Mouse (Mus musculus): Measurements from ENCODE around the gene Gm47841.

- TF ChIP-seq BHLHE40 (IDR thresholded peaks at IDR 0.05; ENCODE audit: low read depth, low read length) (no peak), MAZ (IDR thresholded peaks at IDR 0.05; ENCODE audit: low read depth, low read length) (no peak), POLR2A (IDR thresholded peaks at IDR 0.05; ENCODE audit: low read depth, low read length) (no peak), POLR2AphosphoS2 (IDR thresholded peaks at IDR 0.05; ENCODE audit: low read depth, low read length) (no peak), CTCF (conservative IDR thresholded peaks at IDR 0.05 in 1 of 2, IDR thresholded peaks at IDR 0.05 in 1 of 2; ENCODE audit: low read depth in 2 of 2, low read length in 2 of 2) (no peak), SMC3 (IDR thresholded peaks at IDR 0.05; ENCODE audit: low read depth, low read length) (no peak), ELF1 (IDR thresholded peaks at IDR 0.05; ENCODE audit: low read depth, low read length) (no peak), KAT2A (IDR thresholded peaks at IDR 0.05; ENCODE audit: insufficient replicate concordance, low read length) (no peak), ZKSCAN1 (IDR thresholded peaks at IDR 0.05; ENCODE audit: borderline replicate concordance, low read depth, low read length) (no peak), ZNF384 (IDR thresholded peaks at IDR 0.05; ENCODE audit: low read depth, low read length) (no peak), UBTF (IDR thresholded peaks at IDR 0.05; ENCODE audit: low read depth, low read length) (no peak)
Measured at GRCm38 (mm10) chr15:101084499-101084898, 37.3 kb upstream of the Gm47841 start.

Data from CH12.LX (cell line).